Mouse (Mus musculus) embryonic fibroblast, embryonic 13.5 days (primary cell): ENCODE data around the gene Ksr1.

Source experiments
- CTCF ChIP-seq: IDR thresholded peaks from 2 replicates; pipeline ENCODE4 v1.5.1; 2011; ENCODE audit warnings: mild to moderate bottlenecking, control low read depth, low read length, moderate library complexity, borderline replicate concordance; ENCODE audit not compliant: insufficient read depth
- POLR2A ChIP-seq: IDR thresholded peaks from 2 replicates; pipeline ENCODE4 v1.6.1; 2011; ENCODE audit warnings: low read depth, mild to moderate bottlenecking, control low read depth, low read length, moderate library complexity

GRCm38 (mm10) chr11:79120087-79120486, 26.1 kb downstream of the Ksr1 start:
- TF ChIP-seq CTCF (no peak), POLR2A (no peak)
